Mouse (Mus musculus): ENCODE results near the gene Slc2a8.

DNA sequence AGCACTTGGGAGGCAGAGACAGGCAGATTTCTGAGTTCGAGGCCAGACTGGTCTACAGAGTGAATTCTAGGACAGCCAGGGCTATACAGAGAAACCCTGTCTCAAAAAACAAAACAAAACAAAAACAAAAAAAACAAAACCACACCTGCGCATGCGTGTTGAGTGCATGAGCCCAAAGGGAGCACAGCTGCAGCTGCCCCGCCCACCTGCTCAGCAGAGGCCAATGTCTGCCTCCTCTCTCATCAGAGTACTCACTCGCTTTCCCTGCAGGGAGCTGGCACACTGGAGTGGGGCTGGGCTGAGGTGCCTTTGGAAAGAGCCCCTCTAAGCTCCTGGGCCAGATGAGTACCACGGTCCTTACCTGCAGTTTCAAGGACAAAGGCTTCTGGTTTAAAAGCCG, 50.2 kb downstream of the Slc2a8 start:
- TF ChIP-seq TAL1 (IDR thresholded peaks at IDR 0.05; ENCODE audit: low read length), result no peak
- TF ChIP-seq GATA1 (IDR thresholded peaks at IDR 0.05; ENCODE audit: low read length), result no peak
